Mouse (Mus musculus) stomach, embryonic 14.5 days (tissue): ENCODE measurements around the gene Kcnd1. TPM values are rescaled to one million over a fixed set of nuclear protein-coding genes. Genes with fewer than 3 reads are reported as not detected.

Experiments used
- ATAC-seq: fragments of 200-750 bp; cut with Nextera tagmentation; 2 replicates; pipeline ENCODE4 v1.8.0; 2017; ENCODE audit warnings: low read depth, moderate TSS enrichment; ENCODE audit not compliant: insufficient number of reproducible peaks, insufficient read depth, low FRiP score
- H3K27ac ChIP-seq: fragments of 300-500 bp; sonication (generic); 2 replicates; pipeline ENCODE4 v1.5.1; 2014; ENCODE audit warnings: mild to moderate bottlenecking, low read length, moderate library complexity, mixed read lengths
- H3K27me3 ChIP-seq: fragments of 300-500 bp; sonication (generic); 2 replicates; pipeline ENCODE4 v1.6.1; 2014; ENCODE audit warnings: low read length, control low read depth, mixed read lengths; ENCODE audit not compliant: control insufficient read depth, insufficient read depth
- H3K36me3 ChIP-seq: fragments of 300-500 bp; sonication (generic); 2 replicates; pipeline ENCODE4 v1.6.1; 2014; ENCODE audit warnings: mild to moderate bottlenecking, control low read depth, low read length, moderate library complexity, mixed read lengths; ENCODE audit not compliant: control insufficient read depth, insufficient read depth
- H3K4me1 ChIP-seq: fragments of 300-500 bp; sonication (generic); 2 replicates; pipeline ENCODE4 v1.6.1; 2014; ENCODE audit warnings: low read length, control low read depth, mixed read lengths; ENCODE audit not compliant: control insufficient read depth, insufficient read depth
- H3K4me2 ChIP-seq: fragments of 300-500 bp; sonication (generic); replicated peaks from 2 replicates; pipeline ENCODE4 v1.6.1; 2014; ENCODE audit warnings: low read depth, low read length, control low read depth
- H3K4me3 ChIP-seq: fragments of 300-500 bp; sonication (generic); 2 replicates; pipeline ENCODE4 v1.5.1; 2014; ENCODE audit warnings: low read depth, low read length, control low read depth
- H3K9ac ChIP-seq: fragments of 300-500 bp; sonication (generic); replicated peaks from 2 replicates; pipeline ENCODE4 v1.6.1; 2014; ENCODE audit warnings: low read depth, mild to moderate bottlenecking, control low read depth, low read length, moderate library complexity, mixed read lengths
- H3K9me3 ChIP-seq: fragments of 300-500 bp; sonication (generic); 2 replicates; pipeline ENCODE4 v1.6.1; 2016; ENCODE audit warnings: low read depth, low read length, control low read depth; ENCODE audit not compliant: control insufficient read depth
- WGBS: fragments of 180-500 bp; shearing (Covaris S2); extraction: QIAGEN DNeasy Blood & Tissue Kit; methylation state at CpG from one replicate; pipeline ENCODE4 v1.1.7; 2014; 5-methylcytosine and 5-hydroxymethylcytosine counted together
- polyA plus RNA-seq: library from polyadenylated mRNA; unstranded; fragments of >200 nt; fragmentation: Nextera tagmentation; extraction: Ambion mirVana; gene quantifications from 2 replicates; pipeline ENCODE4 v1.2.1, GENCODE M21; 2014

Gene Kcnd1
- polyA plus RNA-seq: 2.8 and 2.9 TPM in 2 replicates

- Histone ChIP-seq H3K4me2 (peak within 1 kb of the TSS; percentile 49), H3K36me3 (no peaks in the 10 kb centered on the region), H3K9ac (peak within 1 kb of the TSS; percentile 3; the same call in 1 of the 2 replicates), H3K9me3 (no peaks in the 10 kb centered on the region), H3K4me1 (0 out of 2 replicates have a peak, but pooled peaks cover 2% of the 10 kb centered on the region), H3K27ac (no peak within 1 kb of the TSS), H3K4me3 (peak within 1 kb of the TSS; percentile 36), H3K27me3 (no peaks in the 10 kb centered on the region)
- WGBS: 18% methylated on average over 24 of the region's 24 CpGs
- ATAC-seq: peak; percentile 39; the same call in 1 of the 2 replicates
These were observed at the start of gene Kcnd1 for GRCm38 (mm10) chrX:7821865-7822779. Gene Kcnd1, plus strand, starts transcription at chrX:7822289.

GRCm38 (mm10) chrX:7772766-7773165 is 49.3 kb upstream of the Kcnd1 start:
- no peak overlapping the region for H3K4me2 ChIP-seq
- H3K9ac ChIP-seq: no peak overlapping the region
- H3K36me3 ChIP-seq: peaks cover 11% of the 10 kb centered on the region; the same call in 1 of the 2 replicates
- no peak overlapping the region for H3K27ac ChIP-seq
- H3K4me3 ChIP-seq: no peak overlapping the region
- H3K9me3 ChIP-seq: no peaks in the 10 kb centered on the region
- no peaks in the 10 kb centered on the region for H3K4me1 ChIP-seq
- WGBS: 57% methylated on average over 2 of the region's 2 CpGs
- no peaks in the 10 kb centered on the region for H3K27me3 ChIP-seq
- no peak for ATAC-seq

- no peak overlapping the region for H3K27ac ChIP-seq
- H3K4me1 ChIP-seq: no peaks in the 10 kb centered on the region
- H3K9ac ChIP-seq: no peak overlapping the region
- H3K4me2 ChIP-seq: no peak overlapping the region
- H3K36me3 ChIP-seq: peaks cover 8% of the 10 kb centered on the region; the same call in 1 of the 2 replicates
- 75% methylated on average over 9 of the region's 9 CpGs for WGBS
- no peak for ATAC-seq
- H3K4me3 ChIP-seq: no peak overlapping the region
- no peaks in the 10 kb centered on the region for H3K9me3 ChIP-seq
- H3K27me3 ChIP-seq: no peaks in the 10 kb centered on the region
These were observed 46.4 kb upstream of the Kcnd1 start for GRCm38 (mm10) chrX:7775501-7776205.

GRCm38 (mm10) chrX:7776329-7777082 is 45.6 kb upstream of the Kcnd1 start:
- Histone ChIP-seq H3K36me3 (peaks cover 5% of the 10 kb centered on the region; the same call in 1 of the 2 replicates), H3K27ac (no peak overlapping the region), H3K27me3 (no peaks in the 10 kb centered on the region), H3K9me3 (no peaks in the 10 kb centered on the region), H3K4me1 (no peaks in the 10 kb centered on the region), H3K4me2 (no peak overlapping the region), H3K4me3 (no peak overlapping the region), H3K9ac (no peak overlapping the region)
- ATAC-seq: peak; percentile 33; the same call in 1 of the 2 replicates
- 47% methylated on average over 8 of the region's 8 CpGs for WGBS

GRCm38 (mm10) chrX:7778450-7779244 is 43.4 kb upstream of the Kcnd1 start:
- no peak overlapping the region for H3K4me2 ChIP-seq
- H3K36me3 ChIP-seq: no peaks in the 10 kb centered on the region; the same call in 1 of the 2 replicates
- no peaks in the 10 kb centered on the region for H3K27me3 ChIP-seq
- WGBS: 65% methylated on average over 7 of the region's 7 CpGs
- H3K4me1 ChIP-seq: no peaks in the 10 kb centered on the region
- no peak overlapping the region for H3K27ac ChIP-seq
- ATAC-seq: peak; percentile 65; the same call in 1 of the 2 replicates
- no peaks in the 10 kb centered on the region for H3K9me3 ChIP-seq
- H3K4me3 ChIP-seq: no peak overlapping the region
- no peak overlapping the region for H3K9ac ChIP-seq

GRCm38 (mm10) chrX:7779294-7779693 is 42.8 kb upstream of the Kcnd1 start:
- Histone ChIP-seq H3K9me3 (no peaks in the 10 kb centered on the region), H3K36me3 (no peaks in the 10 kb centered on the region), H3K27ac (no peak overlapping the region), H3K27me3 (no peaks in the 10 kb centered on the region), H3K4me3 (no peak overlapping the region), H3K4me2 (no peak overlapping the region), H3K4me1 (no peaks in the 10 kb centered on the region), H3K9ac (no peak overlapping the region)
- WGBS: 21% methylated on average over 3 of the region's 3 CpGs
- ATAC-seq: no peak

GRCm38 (mm10) chrX:7782603-7783092 is 39.4 kb upstream of the Kcnd1 start:
- H3K36me3 ChIP-seq: no peaks in the 10 kb centered on the region
- no peak for ATAC-seq
- no peak overlapping the region for H3K27ac ChIP-seq
- H3K9me3 ChIP-seq: no peaks in the 10 kb centered on the region
- H3K9ac ChIP-seq: no peak overlapping the region
- H3K4me2 ChIP-seq: no peak overlapping the region
- WGBS: 79% methylated on average over 4 of the region's 4 CpGs
- no peaks in the 10 kb centered on the region for H3K4me1 ChIP-seq
- H3K27me3 ChIP-seq: no peaks in the 10 kb centered on the region
- no peak overlapping the region for H3K4me3 ChIP-seq
